Mouse (Mus musculus) adrenal gland, postnatal 4 days (tissue): ENCODE data around the gene Ptpn12. TPM values are rescaled to one million over a fixed set of nuclear protein-coding genes. Genes with fewer than 3 reads are reported as not detected.

Experiments
- DNase-seq, 2 experiments: peaks; one replicate each; pipeline ENCODE4 v3.0.0; 2021 to 2022; ENCODE audit warnings: low spot score in 2 of 2, mixed read lengths in 2 of 2
- total RNA-seq, 2 experiments: library from RNA; stranded (reverse); gene quantifications; 2 replicates each; pipeline ENCODE4 v1.2.3; 2021

The Ptpn12 gene
- total RNA-seq, 2 experiments from 2014 or later, result 52.2 to 55.8 TPM

DNA sequence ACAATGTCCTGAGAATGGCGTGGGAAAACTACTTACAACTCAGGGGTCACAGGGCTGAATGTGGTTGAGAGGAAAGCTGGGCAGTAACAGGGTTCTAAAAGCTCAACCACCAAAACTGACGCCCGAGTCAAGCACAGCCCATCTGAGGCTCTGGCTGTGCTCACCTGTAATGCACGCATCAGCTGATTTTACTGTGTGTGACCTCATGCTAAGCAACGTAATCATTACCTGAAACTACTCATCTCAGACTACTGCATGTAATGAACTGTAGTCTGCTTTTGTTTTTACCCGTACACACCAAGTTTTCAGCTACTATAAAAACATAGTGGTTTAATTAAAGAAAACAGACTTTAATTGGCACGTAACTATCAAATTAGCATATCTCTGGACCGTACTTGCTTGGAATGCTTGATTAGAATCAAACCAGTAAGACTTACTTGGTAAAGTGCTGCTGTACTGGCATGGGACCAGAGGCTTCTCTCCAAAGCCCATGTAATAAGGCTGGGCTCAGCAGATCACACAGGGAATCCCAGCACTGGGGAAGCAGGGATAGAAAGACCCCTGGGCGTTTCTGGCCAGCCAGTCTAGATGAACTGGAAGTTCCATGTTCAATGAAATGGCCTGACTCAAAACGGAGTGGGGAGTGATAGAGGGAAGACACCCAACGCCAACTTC lies 22.2 kb downstream of the Ptpn12 start:
- DNase-seq, result no peak

DNA sequence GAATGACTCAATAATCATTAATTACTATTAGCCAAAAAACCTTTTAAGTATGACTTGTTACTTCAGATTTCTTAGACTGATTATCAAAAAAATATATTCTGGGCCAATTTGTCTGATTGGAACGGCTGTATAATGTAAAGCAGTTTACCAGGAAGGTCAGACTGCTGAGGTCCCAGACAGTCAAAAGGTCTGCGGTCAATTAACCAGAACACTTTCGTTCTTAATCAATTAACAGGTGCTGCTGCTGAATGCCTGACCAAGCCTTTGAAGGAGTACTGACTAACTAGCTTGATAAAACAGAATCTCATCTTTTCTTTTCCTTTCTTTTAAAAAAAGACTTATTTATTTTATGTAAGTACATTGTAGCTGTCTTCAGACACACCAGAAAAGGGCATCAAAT lies 23.1 kb downstream of the Ptpn12 start:
- DNase-seq, result no peak

DNA sequence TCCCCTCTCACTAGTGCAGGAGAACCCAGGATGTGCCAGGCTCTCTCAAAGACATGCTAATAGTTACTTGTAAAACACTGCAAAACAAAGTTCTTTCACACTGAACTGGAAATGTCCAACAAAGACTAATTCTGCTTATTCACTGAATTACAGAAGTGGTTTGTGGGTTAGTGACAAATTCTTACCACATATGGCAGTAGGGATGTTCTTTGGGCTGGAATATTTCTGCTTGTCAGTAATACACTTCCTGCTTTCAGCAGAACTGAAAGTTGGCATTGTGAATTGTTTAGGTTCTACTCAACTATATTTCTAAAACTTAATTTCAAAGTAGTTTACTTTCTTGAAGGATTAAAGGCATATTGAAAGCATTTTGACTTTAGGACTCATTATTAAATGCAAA lies 25.5 kb downstream of the Ptpn12 start:
- DNase-seq, result no peak

DNA sequence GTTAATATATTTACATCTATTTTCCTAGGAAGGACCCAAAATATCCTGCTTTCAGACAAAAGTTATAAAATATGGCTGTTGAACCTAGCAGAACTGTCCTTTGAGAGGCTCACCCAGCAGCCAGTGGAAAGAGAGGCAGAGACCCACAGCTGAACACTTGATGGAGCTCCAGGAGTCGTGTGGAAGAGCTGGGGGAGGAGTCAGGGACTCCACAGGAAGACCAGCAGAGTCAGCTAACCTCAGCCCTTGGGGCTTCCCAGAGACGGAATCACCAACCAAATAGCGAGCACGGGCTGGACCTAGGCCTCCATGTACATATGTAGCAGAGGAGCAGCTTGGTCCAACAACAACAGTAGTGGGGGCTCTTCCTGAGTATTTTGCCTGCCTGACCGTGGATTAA lies 38.6 kb downstream of the Ptpn12 start:
- DNase-seq, result no peak

DNA sequence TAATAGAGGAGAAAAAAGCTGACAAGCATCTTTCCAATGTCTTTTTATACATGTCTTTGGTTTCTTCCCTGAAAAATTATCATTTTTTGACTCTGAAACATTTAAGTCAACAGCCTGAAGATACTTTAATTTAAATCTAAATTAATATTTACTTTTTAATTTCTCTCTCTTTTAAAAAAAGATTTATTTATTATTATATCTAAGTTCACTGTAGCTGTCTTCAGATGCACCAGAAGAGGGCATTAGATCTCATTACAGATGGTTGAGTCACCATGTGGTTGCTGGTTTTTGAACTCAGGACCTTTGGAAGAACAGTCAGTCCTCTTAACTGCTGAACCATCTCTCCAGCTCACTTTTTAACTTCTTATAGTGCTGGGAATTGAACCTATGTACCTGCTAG lies 44.8 kb downstream of the Ptpn12 start:
- DNase-seq, result no peak

DNA sequence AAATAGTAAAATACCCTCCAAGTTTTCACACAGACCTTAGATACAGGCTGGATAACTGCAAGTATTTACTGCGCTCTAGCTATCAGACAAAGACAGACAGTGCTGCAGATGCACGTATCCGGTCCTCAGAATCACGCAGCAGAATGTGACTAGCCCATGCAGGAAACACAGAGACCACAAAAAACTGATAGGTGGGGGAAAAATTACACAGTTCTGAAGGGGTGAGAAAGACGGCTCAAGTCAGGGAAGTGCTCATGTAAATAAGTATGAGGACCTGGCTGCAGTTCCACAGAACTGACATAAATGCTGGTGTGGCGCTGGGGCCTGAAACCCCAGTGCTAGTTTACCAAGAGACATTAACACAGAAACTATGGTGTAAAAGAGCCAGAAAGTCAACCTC lies 53.0 kb downstream of the Ptpn12 start:
- no peak for DNase-seq

DNA sequence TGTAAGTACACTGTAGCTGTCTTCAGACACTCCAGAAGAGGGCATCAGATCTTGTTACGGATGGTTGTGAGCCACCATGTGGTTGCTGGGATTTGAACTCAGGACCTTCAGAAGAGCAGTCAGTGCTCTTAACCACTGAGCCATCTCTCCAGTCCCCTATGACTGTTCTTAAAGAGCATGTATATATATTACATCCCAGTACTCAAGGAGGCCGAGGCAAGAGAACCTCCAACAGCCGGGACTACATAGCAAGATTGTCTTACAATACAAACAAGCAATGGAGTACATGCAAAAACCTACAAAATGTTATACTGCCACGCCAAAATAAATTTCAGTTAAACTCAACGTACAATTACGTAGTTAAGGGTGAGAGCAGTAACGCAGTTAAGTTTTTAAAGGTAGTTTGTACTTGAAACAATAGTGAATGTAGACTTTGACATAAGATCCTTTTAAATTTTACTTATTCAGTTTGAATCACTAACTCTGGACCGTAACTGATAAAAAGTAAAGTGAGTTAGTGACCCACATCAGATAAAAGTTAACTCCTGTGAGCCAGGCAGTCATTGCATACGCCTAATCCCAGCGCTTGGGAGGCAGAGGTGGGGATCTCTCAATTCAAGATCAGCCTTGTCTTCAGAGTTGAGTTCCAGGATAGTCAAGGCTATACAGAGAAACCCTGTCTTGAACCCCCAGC lies 53.9 kb downstream of the Ptpn12 start:
- DNase-seq, result no peak

DNA sequence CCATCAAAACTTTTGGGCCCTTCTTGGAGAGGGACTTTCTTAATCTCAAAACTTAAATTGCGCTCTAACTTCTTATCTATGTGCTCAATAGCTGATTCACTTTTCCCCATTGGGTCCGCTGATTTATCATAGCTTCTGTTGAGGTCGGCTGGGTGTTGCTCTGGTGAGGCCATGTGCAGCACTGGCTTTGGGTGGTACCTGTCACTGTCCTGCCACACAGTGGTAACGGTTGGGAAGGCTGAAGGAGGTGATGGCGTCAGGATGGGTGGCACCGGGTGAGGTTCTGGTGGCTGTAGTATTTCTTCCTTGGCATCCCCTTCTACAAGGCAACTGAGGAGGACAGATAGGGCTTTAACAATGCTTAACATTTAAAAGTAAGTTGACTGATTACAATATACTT lies 57.3 kb downstream of the Ptpn12 start:
- no peak for DNase-seq

DNA sequence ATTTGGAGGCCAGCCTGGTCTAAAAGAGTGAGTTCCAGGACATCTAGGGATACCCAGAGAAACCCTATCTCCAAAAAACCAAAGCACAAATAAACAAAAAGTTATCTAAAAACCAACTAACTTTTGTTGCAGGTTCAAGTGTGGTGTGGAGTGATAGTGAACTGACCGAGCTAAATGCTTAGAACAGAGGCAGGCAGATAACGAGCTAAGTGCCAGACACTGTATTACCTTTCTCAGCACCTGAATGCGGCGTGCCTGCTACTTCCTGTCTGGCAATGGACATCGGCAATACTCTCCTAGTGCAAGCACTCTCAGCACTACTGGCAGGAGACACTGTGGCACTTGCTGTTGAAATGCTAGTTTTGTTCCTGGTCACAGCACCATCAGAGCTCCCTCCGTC lies 58.2 kb downstream of the Ptpn12 start:
- no peak for DNase-seq

DNA sequence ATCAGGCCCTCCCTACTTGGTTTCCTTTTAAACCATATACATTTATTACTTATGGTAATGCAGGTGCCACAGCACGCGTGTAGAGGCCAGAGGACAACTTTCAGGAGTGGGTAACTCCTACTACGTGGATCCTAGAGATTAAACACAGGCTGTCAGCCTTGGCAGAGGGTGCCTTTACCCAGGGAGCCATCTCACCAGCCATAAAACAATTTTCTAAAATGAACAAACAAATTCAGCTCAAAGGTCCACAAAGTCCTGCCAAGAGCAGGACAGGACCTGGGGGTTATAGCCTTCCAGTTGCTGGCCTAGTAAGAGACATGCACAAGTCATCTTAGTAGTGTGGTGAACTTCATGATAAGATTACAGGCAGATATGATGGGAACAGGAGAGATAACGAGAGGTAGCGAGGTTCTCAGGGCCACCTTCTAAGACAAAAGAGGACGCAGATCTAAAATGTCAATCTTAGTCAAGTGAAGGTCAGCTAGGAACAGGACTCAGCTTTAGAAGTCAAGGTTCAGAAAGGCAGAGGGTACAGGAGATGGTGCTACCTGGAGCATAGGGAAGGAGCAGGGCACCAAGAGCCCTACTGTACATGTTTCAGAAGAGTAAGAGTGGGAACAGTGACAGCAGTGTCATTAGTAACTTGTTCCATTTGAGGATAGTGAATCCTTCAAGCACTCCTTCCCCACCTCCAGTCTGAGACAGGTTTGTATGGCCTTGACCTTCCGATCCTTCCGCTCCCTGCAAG lies 65.5 kb downstream of the Ptpn12 start:
- no peak for DNase-seq

DNA sequence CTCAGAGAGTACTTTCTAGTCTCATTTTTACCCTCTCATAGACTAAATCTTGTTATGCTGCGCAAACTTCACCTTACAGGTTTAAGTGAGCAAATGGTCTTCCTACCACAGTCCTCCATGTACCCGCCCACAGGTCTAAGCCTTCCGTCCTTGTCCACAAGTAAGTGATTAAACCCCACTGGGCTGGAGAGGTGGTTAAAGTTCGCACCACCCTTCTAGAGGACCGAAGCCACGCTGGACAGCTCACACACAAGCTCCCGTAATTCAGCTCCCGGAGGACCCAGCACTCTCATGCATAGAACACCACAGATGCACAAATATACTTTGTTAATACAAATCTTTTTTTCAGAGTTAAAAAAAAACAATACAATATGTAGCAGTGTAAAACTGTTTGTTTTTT lies 69.4 kb downstream of the Ptpn12 start:
- DNase-seq, result no peak

DNA sequence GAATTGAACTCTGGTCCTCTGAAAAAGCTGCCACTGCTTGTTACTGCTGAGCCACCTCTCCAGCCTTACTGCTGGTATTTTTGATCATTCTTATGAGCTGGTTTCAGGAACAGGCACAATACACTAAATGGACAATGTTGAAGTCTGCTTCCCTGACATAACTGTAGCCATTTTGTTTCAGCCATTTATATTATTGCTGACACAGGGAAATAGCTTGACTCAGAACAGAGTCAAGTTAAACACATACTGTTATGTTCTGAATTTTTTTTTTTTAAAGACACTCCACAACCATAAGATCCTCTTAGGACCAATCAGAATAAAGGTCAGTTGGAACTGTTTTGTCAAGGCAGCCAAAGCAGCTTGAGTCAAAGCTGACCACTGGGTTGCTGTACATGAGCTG lies 72.2 kb downstream of the Ptpn12 start:
- no peak for DNase-seq

DNA sequence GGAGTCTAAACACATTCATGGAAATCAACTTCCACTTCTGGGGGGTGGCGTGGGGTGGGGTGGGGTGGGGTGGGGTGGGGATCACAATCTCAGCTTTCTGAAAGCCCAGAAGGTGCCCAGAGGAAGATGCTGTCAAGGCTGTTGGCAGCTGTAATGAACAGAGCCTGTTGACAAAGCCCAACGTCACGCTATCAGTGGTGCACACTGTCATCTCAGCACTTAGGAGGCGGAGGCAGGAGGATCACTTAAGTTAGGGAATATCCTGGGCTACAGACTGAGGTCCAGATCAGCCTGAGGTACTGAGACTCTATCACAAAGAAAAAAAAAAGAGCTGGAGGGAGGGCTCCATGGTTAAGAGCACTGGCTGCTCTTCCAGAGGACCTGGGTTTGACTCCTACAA lies 81.0 kb downstream of the Ptpn12 start:
- no peak for DNase-seq

DNA sequence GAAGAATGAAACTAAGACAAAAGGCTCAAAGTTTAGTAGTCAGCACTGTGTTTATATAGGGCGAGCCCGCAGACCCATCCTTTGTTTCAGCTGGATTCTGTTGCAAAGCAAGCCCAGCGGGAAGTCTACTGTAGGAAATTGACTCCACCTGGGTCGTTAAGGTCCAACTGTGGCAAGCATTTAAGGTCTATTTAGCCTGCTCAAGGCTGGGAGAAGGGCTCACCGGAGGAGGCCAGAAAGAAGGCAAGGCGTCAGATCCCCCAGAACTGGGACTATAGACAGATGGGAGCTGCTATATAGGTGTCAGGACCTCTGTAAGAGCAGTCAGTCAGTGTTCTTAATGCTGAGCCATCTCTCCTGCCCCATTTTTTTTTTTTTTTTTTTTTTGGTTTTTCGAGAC lies 81.7 kb downstream of the Ptpn12 start:
- no peak for DNase-seq

DNA sequence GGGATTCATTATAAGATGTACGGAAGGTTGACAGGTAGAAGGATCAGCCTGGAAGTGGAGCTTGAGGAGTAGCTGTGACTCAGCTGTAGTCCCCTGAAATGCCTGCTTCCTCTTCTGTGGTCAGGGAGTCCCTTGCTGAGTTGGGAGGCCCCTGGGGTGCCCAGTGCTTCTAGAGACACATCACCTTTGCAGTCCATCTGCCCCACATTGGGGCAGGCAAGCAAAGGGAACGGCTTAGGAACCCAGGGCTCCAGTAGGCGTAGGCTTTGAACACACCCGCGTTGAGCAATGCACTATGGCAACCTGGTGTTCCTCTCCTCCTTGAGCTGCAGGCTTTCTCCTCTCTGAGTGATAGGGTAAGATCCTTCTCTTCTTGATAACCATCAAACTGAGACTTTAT lies 82.6 kb downstream of the Ptpn12 start:
- no peak for DNase-seq

DNA sequence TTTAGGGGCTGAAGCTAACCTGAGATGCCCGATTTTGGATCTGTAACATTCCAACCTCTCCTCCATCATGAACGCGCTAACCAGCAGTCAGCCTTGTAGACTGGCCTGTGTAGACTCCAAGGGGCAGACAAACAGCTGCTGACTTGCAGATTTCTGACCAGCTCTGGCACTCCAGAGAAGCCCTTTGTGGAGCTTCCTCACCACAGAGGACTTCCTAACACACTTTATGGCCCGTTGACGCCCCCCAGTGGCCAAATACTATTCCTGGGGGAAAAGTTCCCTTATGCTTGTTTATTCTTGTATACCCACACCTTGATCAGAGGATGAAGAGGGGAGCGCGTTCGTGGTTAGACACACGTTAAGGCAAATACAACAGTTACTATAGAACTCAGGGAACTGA lies 86.7 kb downstream of the Ptpn12 start:
- peak in 1 of 2 experiments; percentile 22 for DNase-seq

DNA sequence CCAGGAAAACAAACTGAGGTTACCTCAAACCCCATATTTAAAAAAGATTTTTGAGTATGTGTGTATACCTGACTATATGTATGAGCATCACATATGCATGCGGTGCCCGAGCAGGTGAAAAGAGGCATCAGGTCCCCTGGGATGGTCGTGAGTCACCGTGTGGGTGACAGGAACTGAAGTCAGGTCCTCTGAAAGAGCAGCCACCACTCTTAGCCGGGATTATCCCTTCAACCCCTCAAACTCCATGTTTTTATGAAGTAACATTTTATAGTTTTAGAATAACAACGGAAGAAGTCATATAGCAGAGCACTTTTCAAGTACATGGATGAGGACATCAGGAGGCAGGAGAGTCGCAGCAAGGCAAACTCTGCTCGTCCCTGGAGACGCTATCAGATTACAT lies 87.2 kb downstream of the Ptpn12 start:
- no peak for DNase-seq

DNA sequence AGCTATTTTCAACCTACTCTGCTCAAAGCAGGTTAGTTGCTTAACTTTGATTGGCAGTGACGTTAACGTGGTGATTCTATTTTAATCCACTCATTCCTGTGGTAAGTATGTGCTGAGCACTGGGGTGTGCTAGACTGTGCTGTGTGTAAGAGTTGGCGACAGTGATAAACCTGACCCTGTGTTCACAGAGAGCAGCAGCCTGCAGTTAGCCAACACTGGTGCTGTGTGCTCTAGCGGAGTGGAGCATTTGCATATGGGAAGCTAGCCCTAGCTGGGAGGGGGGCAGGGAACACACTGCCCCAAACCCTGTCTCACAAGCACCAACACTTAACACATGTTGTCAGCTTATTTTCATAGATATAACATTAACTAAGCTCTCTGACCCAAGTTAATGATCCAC lies 87.8 kb downstream of the Ptpn12 start:
- DNase-seq, result no peak

DNA sequence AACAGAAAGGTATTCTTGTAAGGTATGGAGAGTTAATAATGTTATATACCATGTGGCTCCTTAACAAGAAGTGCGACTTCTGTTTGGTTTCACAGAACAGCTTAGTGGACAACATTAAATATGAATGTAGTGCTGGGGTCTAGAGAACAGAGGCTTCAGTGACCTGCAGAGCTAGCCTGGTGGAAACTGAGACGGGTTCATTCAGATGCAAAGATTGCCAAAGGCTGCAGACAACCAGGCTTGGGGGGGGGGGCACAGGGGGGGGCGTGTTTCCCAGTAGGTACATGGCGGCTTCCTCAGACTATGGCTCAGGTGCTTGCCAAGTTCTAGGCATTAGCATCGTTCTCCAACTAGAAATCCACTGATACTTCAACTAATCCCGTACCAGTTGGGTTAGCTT lies 91.3 kb downstream of the Ptpn12 start:
- no peak for DNase-seq

DNA sequence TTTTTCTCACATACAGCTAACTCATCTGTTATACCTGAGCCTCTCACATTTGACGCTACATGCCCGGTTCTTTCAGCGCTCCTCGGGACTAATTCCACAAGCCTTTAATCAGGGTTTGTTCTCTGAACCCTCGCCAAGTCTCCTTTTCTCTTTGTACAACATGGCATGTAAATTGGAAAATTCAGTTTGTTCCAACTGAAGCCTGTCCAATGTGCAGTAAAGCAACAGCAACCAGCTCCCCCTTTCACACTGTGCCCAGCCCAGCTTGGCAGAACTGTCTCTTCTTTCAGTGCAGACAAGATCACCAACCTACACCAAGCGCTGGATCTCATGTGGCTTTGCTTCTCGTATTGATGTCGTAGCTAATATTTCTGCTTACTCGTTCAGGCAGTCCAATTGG lies 92.4 kb downstream of the Ptpn12 start:
- no peak for DNase-seq

DNA sequence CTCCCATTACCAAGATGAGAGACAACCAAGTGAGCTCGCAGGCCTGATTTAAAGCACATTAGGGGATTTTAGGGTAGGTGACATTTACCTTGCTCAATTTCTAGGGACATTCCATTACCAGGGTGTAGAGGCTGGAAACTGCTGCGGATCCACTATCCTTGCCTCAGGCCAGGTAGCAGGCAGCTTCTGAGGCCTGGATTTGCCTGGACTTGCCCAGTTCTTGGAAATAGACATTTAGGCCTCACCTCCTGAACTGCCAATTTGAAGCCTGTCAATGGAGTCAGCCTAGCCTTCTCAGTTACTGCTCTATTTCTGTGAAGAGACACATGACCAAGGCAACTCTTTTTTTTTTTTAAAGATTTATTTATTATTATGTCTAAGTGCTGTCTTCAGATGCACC lies 94.8 kb downstream of the Ptpn12 start:
- no peak for DNase-seq

DNA sequence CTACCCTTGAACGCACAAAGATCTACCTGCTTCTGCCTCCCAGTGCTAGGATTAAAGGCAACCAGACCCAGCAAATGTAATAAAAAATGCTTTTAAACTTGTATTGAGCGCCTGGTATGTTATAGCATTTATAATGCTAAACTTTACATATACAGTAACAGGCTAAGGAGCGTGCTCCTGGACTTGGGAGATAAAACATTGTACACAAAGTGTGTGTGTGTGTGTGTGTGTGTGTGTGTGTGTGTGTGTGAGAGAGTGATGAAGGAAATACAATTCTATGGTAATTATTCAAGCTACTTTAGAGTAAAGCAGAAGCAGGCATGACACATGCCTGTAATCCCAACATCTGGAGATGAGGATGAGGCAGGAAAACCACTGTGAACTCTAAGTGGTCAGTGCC lies 99.4 kb downstream of the Ptpn12 start, which contains the start of gene Rsbn1l:
Rsbn1l (minus strand) TSS at position 101 of the 400 bp plus-strand sequence.
- DNase-seq, result no peak
